Mouse (Mus musculus): ENCODE measurements at regions not wholly inside any gene's neighbourhood (a gene's known extent, or its start where the extent isn't known, plus 50 kb on each side); places are given as distances from the start of the nearest gene placed in this dataset.

- no peak for DNase-seq
Measured at GRCm38 (mm10) chr4:32074399-32075296, 110.8 kb downstream of the Map3k7 start.

GRCm38 (mm10) chr4:32076391-32076925 lies 112.6 kb downstream of the Map3k7 start:
- no peak for DNase-seq

DNA sequence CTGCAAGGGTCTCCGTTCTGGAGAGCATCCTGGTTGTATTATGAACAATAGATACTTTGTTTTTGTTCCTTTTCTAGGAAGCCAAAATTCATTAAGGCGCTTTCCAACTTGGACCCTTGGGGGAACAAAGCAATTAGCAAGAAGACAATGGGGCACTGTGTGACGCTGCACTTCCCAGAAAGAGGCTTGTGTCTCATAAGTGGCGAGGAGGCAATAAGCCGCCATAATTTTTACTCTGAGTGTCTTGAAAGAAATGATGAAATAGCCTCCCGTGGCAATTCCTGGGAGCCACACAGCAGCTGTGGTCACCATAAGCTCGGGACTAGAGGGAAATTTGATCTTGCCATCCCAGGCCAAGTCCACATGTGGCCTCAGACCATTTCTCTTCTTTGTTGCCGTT lies 119.6 kb downstream of the Map3k7 start:
- DNase-seq: no peak

GRCm38 (mm10) chr4:32084250-32084869 lies 120.5 kb downstream of the Map3k7 start:
- DNase-seq: no peak

DNA sequence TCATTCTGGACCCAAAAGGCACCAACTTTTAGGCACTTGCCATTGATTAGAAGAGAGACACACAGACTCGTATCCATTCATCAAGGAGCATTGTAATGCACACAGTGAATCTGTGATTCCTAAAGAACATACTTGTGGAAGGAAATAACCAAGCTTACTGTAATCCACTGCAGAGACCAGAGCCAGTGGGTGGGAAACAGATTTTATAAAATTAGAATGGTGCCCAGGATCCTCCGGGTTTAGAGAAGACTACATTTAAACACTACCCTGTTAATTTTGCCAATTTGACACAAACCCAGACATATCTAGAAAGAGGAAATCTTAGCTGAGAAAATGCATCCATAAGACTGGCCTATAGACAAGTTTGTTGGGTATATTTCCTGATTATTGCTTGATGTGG lies 121.1 kb downstream of the Map3k7 start:
- DNase-seq: no peak

DNA sequence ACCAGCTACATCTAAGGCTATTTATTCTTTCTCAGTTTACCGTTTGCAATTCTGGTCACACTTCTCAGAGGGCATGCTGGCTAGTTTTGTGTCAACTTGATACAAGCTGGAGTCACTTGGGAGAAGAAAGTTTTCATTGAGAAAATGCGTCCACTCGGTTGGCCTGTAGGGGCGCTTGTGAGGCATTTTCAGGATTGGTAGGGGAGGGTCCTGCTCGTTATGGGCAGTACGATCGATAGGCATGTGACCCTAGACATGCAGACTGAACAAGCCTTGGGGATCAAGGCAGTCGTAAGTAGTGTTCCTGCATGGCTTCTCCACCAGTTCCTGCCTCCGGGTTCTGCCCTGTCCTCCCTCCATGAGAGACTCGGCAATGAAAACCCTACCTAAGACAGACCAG lies 127.2 kb downstream of the Map3k7 start:
- DNase-seq: no peak

DNA sequence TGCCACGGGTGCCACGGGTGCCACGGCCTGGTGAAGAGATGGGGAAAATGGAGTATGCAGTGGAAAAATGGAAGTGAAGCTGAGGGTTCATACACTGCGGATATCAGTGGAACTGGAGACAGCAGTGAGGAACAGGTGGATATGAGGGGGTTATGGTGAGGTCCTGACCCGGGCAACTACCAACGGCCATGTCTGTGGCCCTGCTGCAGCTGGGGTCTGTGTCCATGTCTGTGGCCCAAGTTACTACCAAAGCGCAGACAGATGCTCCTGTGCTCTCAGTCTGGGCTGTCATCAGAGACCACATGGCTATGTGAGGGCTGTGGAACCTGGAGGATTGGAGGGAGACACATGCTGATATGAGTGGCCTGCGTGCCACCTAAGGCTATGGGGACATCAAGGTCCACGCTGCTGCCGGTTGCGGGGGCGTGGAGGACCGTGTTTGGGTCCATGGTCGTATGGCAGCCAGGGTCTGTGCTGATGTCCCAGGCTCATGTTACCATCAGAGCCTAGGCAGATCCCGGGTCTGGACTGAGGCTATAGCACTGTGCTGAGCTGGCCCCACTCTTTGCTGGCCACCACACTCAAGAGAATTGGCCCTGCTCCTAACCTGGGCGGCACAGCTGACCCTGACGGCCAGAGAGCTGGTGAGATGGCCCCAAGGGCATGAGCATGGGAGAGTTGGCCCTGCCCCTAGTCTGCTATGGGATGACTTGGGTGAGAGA lies 128.6 kb downstream of the Map3k7 start:
- no peak for DNase-seq

- DNase-seq: no peak
Measured at GRCm38 (mm10) chr4:32098233-32098632, 134.3 kb downstream of the Map3k7 start.

- DNase-seq: no peak
Measured at GRCm38 (mm10) chr4:32101002-32101401, 137.1 kb downstream of the Map3k7 start.

DNA sequence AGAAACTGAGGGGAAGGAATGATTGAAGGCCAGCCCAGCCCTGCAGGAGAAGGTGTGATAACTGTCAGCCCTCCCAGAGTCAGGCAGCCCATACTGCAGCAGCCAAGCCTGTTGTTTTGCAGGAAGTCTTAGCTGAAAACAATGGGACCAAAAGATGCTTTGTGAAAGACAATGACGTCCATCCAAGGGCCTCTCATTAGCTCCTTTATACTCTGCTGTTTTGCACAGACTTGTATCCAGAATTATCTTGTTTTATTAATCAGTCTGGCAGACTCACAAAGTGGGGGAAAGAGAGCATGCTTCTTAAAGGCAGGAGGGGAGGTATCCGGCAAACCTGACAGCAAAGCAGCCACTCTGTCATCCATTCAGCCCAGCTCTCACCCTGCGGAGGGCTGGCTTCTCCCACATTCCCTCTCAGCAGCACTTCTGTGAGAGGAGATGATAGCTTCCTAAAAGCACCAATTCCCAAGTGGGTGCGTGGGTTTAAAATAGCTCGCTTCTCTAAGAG lies 131.9 kb upstream of the Bach2 start:
- no peak for DNase-seq

GRCm38 (mm10) chr4:32122320-32122719 lies 116.3 kb upstream of the Bach2 start:
- no peak for DNase-seq

GRCm38 (mm10) chr4:32126828-32127227 lies 111.8 kb upstream of the Bach2 start:
- DNase-seq: no peak

DNA sequence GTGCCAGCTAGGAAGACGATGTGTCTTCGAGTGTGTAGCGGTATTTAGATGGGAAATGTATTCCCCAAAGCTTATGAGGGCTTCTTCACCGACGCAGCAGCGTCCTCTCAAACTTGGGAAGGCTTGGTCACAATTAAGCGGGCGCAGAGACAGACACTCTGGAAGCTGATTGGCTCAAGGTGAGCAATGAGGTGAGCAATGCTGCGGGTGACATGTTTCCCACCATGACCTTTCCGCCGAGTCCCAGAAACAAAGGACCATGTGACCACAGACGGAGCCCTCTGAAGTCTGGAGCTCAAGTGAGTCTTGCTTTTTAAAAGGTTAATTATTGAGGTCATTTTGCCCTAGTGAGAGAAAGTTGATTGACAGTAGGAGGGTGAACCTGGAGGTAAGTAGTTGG lies 108.0 kb upstream of the Bach2 start:
- DNase-seq: no peak

DNA sequence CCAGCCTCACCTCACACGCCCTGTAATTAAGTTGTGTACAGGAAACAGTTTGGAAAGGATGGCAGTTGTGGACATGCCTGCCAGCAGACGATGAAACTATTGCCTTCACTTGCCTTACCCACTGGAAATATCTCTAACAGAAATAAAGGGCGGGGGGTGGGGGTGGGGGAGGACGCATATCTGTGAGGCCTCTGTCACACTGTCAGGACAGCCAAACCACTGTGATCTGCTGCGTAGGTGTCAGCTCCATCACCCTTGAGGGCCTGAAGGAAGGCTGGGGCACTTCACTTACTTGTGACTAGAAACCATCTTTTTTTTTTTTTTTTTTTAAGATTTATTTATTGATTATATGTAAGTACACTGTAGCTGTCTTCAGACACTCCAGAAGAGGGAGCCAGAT lies 106.8 kb upstream of the Bach2 start:
- no peak for DNase-seq

- no peak for DNase-seq
Measured at GRCm38 (mm10) chr4:32136151-32136550, 102.5 kb upstream of the Bach2 start.

- DNase-seq: no peak
Measured at GRCm38 (mm10) chr4:32137243-32137642, 101.4 kb upstream of the Bach2 start.

GRCm38 (mm10) chr4:32137966-32138365 lies 100.6 kb upstream of the Bach2 start:
- no peak for DNase-seq

GRCm38 (mm10) chr4:32139586-32139985 lies 99.0 kb upstream of the Bach2 start:
- no peak for DNase-seq

GRCm38 (mm10) chr4:32140068-32140467 lies 98.5 kb upstream of the Bach2 start:
- DNase-seq: no peak

- DNase-seq: no peak
Measured at GRCm38 (mm10) chr4:32142198-32142597, 96.4 kb upstream of the Bach2 start.

- DNase-seq: no peak
Measured at GRCm38 (mm10) chr4:32147146-32147545, 91.5 kb upstream of the Bach2 start.

GRCm38 (mm10) chr4:32148597-32148996 lies 90.0 kb upstream of the Bach2 start:
- DNase-seq: no peak

DNA sequence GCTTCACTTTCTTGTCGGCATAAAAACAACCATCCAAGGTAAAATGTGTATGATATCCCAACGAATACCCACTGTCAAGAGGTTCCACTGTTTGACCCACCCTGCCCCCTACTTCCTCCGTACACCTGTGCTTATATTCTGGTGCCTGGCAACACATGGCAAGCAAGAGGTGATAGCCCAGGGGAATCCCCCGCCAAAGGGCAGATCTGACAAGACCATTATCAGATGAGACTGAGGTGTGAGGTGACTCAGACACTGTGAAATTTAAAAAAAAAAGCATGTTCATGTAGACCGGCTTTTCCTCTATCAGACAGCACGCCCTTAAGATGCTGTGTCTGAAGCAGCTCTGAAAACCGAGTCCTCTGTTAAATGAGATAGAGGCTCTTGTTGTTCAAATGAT lies 89.4 kb upstream of the Bach2 start:
- DNase-seq: no peak
